Mouse (Mus musculus): Measurements from ENCODE around the gene Pum3. TPM values are rescaled to one million over a fixed set of nuclear protein-coding genes. Genes with fewer than 3 reads are reported as not detected.

Gene Pum3
- polyA plus RNA-seq, 1 experiment, result 72.4 TPM

- no peak overlapping the region for H3K4me3 ChIP-seq (replicated peaks; ENCODE audit: control insufficient read depth, low read depth, low read length)
- no peak for TF ChIP-seq POLR2A (IDR thresholded peaks at IDR 0.05; ENCODE audit: borderline replicate concordance, control insufficient read depth, low read depth, low read length)
- no peak for TF ChIP-seq CTCF (IDR thresholded peaks at IDR 0.05; ENCODE audit: control insufficient read depth, insufficient read depth, low read length)
- H3K27ac ChIP-seq (ENCODE audit: control insufficient read depth, insufficient read depth, low read depth, low read length, poor library complexity), result no peak overlapping the region
- H3K4me1 ChIP-seq (ENCODE audit: control insufficient read depth, insufficient read depth, low read length), result no peaks in the 10 kb centered on the region
Measured at GRCm38 (mm10) chr19:27385304-27385703, 44.3 kb downstream of the Pum3 start.

GRCm38 (mm10) chr19:27383266-27383665 lies 46.4 kb downstream of the Pum3 start:
- Histone ChIP-seq H3K4me1 (ENCODE audit: control insufficient read depth, insufficient read depth, low read length) (no peaks in the 10 kb centered on the region), H3K4me3 (replicated peaks; ENCODE audit: control insufficient read depth, low read depth, low read length) (no peak overlapping the region), H3K27ac (ENCODE audit: control insufficient read depth, insufficient read depth, low read depth, low read length, poor library complexity) (no peak overlapping the region)
- WGBS, result 77% methylated on average over 5 of the region's 5 CpGs
- no peak for TF ChIP-seq POLR2A (IDR thresholded peaks at IDR 0.05; ENCODE audit: borderline replicate concordance, control insufficient read depth, low read depth, low read length)

- TF ChIP-seq CTCF (IDR thresholded peaks at IDR 0.05; ENCODE audit: control insufficient read depth, insufficient read depth, low read length) (no peak), POLR2A (IDR thresholded peaks at IDR 0.05; ENCODE audit: borderline replicate concordance, control insufficient read depth, low read depth, low read length) (no peak)
- Histone ChIP-seq H3K4me1 (ENCODE audit: control insufficient read depth, insufficient read depth, low read length) (no peaks in the 10 kb centered on the region), H3K27ac (ENCODE audit: control insufficient read depth, insufficient read depth, low read depth, low read length, poor library complexity) (no peak overlapping the region), H3K4me3 (replicated peaks; ENCODE audit: control insufficient read depth, low read depth, low read length) (no peak overlapping the region)
- WGBS, result 75% methylated on average over 1 of the region's 1 CpGs
Measured at GRCm38 (mm10) chr19:27382131-27382530, 47.5 kb downstream of the Pum3 start.

- Histone ChIP-seq H3K4me1 (ENCODE audit: control insufficient read depth, insufficient read depth, low read length) (no peaks in the 10 kb centered on the region), H3K27ac (ENCODE audit: control insufficient read depth, insufficient read depth, low read depth, low read length, poor library complexity) (no peak overlapping the region), H3K4me3 (replicated peaks; ENCODE audit: control insufficient read depth, low read depth, low read length) (no peak overlapping the region)
- 68% methylated on average over 2 of the region's 2 CpGs for WGBS
- TF ChIP-seq CTCF (IDR thresholded peaks at IDR 0.05; ENCODE audit: control insufficient read depth, insufficient read depth, low read length) (no peak), POLR2A (IDR thresholded peaks at IDR 0.05; ENCODE audit: borderline replicate concordance, control insufficient read depth, low read depth, low read length) (no peak)
Measured at GRCm38 (mm10) chr19:27379712-27380401, 49.8 kb downstream of the Pum3 start.

- 82% methylated on average over 2 of the region's 2 CpGs for WGBS
- no peak for TF ChIP-seq CTCF (IDR thresholded peaks at IDR 0.05; ENCODE audit: control insufficient read depth, insufficient read depth, low read length)
- no peak for TF ChIP-seq POLR2A (IDR thresholded peaks at IDR 0.05; ENCODE audit: borderline replicate concordance, control insufficient read depth, low read depth, low read length)
- Histone ChIP-seq H3K4me1 (ENCODE audit: control insufficient read depth, insufficient read depth, low read length) (no peaks in the 10 kb centered on the region), H3K27ac (ENCODE audit: control insufficient read depth, insufficient read depth, low read depth, low read length, poor library complexity) (no peak overlapping the region), H3K4me3 (replicated peaks; ENCODE audit: control insufficient read depth, low read depth, low read length) (no peak overlapping the region)
Measured at GRCm38 (mm10) chr19:27370784-27371183, 58.8 kb downstream of the Pum3 start.

- H3K27ac ChIP-seq (ENCODE audit: control insufficient read depth, insufficient read depth, low read depth, low read length, poor library complexity), result no peak overlapping the region
- TF ChIP-seq CTCF (IDR thresholded peaks at IDR 0.05; ENCODE audit: control insufficient read depth, insufficient read depth, low read length) (no peak), POLR2A (IDR thresholded peaks at IDR 0.05; ENCODE audit: borderline replicate concordance, control insufficient read depth, low read depth, low read length) (no peak)
- no peaks in the 10 kb centered on the region for H3K4me1 ChIP-seq (ENCODE audit: control insufficient read depth, insufficient read depth, low read length)
- H3K4me3 ChIP-seq (replicated peaks; ENCODE audit: control insufficient read depth, low read depth, low read length), result no peak overlapping the region
- WGBS, result 88% methylated on average over 2 of the region's 2 CpGs
Measured at GRCm38 (mm10) chr19:27370174-27370573, 59.5 kb downstream of the Pum3 start.

GRCm38 (mm10) chr19:27369461-27370135 lies 60.0 kb downstream of the Pum3 start:
- H3K4me3 ChIP-seq (replicated peaks; ENCODE audit: control insufficient read depth, low read depth, low read length), result no peak overlapping the region
- TF ChIP-seq POLR2A (IDR thresholded peaks at IDR 0.05; ENCODE audit: borderline replicate concordance, control insufficient read depth, low read depth, low read length), result no peak
- TF ChIP-seq CTCF (IDR thresholded peaks at IDR 0.05; ENCODE audit: control insufficient read depth, insufficient read depth, low read length), result no peak
- WGBS, result 75% methylated on average over 3 of the region's 3 CpGs
- no peak overlapping the region for H3K27ac ChIP-seq (ENCODE audit: control insufficient read depth, insufficient read depth, low read depth, low read length, poor library complexity)
- H3K4me1 ChIP-seq (ENCODE audit: control insufficient read depth, insufficient read depth, low read length), result no peaks in the 10 kb centered on the region

GRCm38 (mm10) chr19:27366113-27366746 lies 63.4 kb downstream of the Pum3 start:
- Histone ChIP-seq H3K4me3 (replicated peaks; ENCODE audit: control insufficient read depth, low read depth, low read length) (no peak overlapping the region), H3K4me1 (ENCODE audit: control insufficient read depth, insufficient read depth, low read length) (no peaks in the 10 kb centered on the region), H3K27ac (ENCODE audit: control insufficient read depth, insufficient read depth, low read depth, low read length, poor library complexity) (no peak overlapping the region)
- TF ChIP-seq POLR2A (IDR thresholded peaks at IDR 0.05; ENCODE audit: borderline replicate concordance, control insufficient read depth, low read depth, low read length) (no peak), CTCF (IDR thresholded peaks at IDR 0.05; ENCODE audit: control insufficient read depth, insufficient read depth, low read length) (no peak)
- 82% methylated on average over 10 of the region's 10 CpGs for WGBS

Data from bone marrow, adult 2 months (tissue).